16 mouse cellular contexts compared by ENCODE assay signal in genomic region chr8:126644179-126644578, GRCm38 (mm10).
"Had no signal": no experiment of that assay in that cellular context is flagged by ENCODE, and none has a peak within 500 bp of the region (broad histone marks: within the 10 kb centered on the region; RNA-seq: fewer than 3 reads in every experiment).

No protein-coding gene starts in this region.

- H3K9me3 ChIP-seq: kidney, embryonic 15.5 days; limb, embryonic 12.5 days; neural tube, embryonic 15.5 days had no signal

- H3K4me1 ChIP-seq: neural tube, embryonic 15.5 days had no signal

- H3K4me2 ChIP-seq: kidney, embryonic 15.5 days; limb, embryonic 12.5 days; neural tube, embryonic 15.5 days had no signal

- DNase-seq: kidney, postnatal 14 days; lung, adult 18-20 months; lung, postnatal 4 days; midbrain, embryonic 14.5 days; right cerebral cortex, adult 18-20 months; right cerebral cortex, postnatal 25 days; thymus, postnatal 4 days had no signal

- H3K9ac ChIP-seq: kidney, embryonic 15.5 days; limb, embryonic 12.5 days; liver, embryonic 14.5 days; neural tube, embryonic 15.5 days had no signal

- H3K4me3 ChIP-seq: kidney, embryonic 15.5 days; left cerebral cortex, adult 2 months; limb, embryonic 12.5 days; megakaryocyte, embryonic 14.5 days; myocyte; neural tube, embryonic 15.5 days had no signal

- H3K27me3 ChIP-seq: kidney, embryonic 15.5 days; limb, embryonic 12.5 days; neural tube, embryonic 15.5 days had no signal

- H3K36me3 ChIP-seq: kidney, embryonic 15.5 days; limb, embryonic 12.5 days; neural tube, embryonic 15.5 days had no signal

- ATAC-seq: lung, postnatal 0 days had no signal

- H3K27ac ChIP-seq: kidney, embryonic 15.5 days; left cerebral cortex, adult 2 months; limb, embryonic 12.5 days; liver, embryonic 14.5 days; neural tube, embryonic 15.5 days; stomach, postnatal 0 days had no signal
